Mouse (Mus musculus) brain, embryonic 14.5 days (tissue): ENCODE measurements around the gene Uck1. TPM values are rescaled to one million over a fixed set of nuclear protein-coding genes. Genes with fewer than 3 reads are reported as not detected.
A peak's percentile ranks its signal among the peaks of the same experiment; 100 is the strongest.
"Not testable (repeated sequence)": the region's sequence is repeated elsewhere in the genome, so short reads cannot be mapped to it uniquely, and the experiment has no call there.

ENCODE experiments used
- DNase-seq: peaks from one replicate; pipeline ENCODE4 v3.0.0-alpha.2; 2011; ENCODE audit warnings: low read depth
- CTCF ChIP-seq: fragments of 200-500 bp; IDR thresholded peaks from 2 replicates; pipeline ENCODE4 v1.5.1; 2012; ENCODE audit warnings: inconsistent platforms, mild to moderate bottlenecking, moderate library complexity, borderline replicate concordance; ENCODE audit not compliant: insufficient read depth, insufficient read length; ENCODE audit errors: extremely low read depth
- POLR2A ChIP-seq: fragments of 200-500 bp; IDR thresholded peaks from 2 replicates; pipeline ENCODE4 v1.6.1; 2012; ENCODE audit warnings: mild to moderate bottlenecking, inconsistent platforms, borderline replicate concordance; ENCODE audit not compliant: poor library complexity, insufficient read depth, insufficient read length, severe bottlenecking; ENCODE audit errors: extremely low read depth
- polyA plus RNA-seq: library from polyadenylated mRNA; depleted of rRNA; stranded (reverse); fragments of >200 nt; gene quantifications from 2 replicates; pipeline ENCODE4 v1.2.3, GENCODE M21; 2012; rRNA removed

Uck1 gene
- polyA plus RNA-seq, result 70.7 and 82.4 TPM in 2 replicates

DNA sequence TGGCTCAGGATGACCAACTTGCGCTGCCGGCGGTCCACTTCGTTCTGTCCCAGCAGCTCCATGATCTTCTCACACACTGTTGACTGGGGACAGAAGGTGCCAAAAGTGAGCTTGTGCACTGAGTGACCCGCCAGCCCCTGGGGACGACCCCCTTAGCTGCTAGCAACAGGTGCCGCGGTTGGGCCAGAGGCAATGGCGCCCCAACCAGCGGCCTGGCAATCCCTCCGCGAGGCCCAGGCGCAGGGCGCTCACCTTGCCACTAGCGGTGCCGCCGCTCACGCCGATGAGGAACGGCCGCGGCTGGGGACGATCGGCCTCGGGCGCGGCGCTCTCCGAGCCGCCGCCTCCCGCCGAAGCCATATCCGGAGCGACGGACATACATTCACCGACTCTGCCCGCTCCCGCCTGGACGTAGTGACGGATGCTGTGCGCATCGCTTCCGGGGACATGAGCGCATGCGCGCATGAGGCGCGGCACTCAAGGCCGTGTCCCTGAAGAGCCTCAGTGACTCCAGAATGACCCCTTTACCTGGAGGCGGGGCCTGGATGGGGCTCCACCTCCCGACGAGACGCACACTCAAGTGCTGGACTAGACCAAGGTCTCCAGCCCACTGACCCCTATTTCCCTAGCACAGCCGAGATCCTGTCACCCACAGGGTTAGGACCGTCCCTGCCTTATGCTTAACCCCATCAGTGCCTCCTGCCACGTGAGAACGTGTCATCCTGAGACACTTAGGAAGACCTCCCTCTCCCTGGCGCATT lies at the start of gene Uck1:
TSS of gene Uck1 (minus strand) at position 503 of the 761 bp plus-strand sequence.
- DNase-seq, result peak; percentile 93
- TF ChIP-seq CTCF (no peak), POLR2A (peak; percentile 52; the same call in 1 of the 2 replicates)

- TF ChIP-seq POLR2A (no peak), CTCF (no peak)
- no peak for DNase-seq
Observed at GRCm38 (mm10) chr2:32308870-32309568, 49.1 kb upstream of the Uck1 start.

DNA sequence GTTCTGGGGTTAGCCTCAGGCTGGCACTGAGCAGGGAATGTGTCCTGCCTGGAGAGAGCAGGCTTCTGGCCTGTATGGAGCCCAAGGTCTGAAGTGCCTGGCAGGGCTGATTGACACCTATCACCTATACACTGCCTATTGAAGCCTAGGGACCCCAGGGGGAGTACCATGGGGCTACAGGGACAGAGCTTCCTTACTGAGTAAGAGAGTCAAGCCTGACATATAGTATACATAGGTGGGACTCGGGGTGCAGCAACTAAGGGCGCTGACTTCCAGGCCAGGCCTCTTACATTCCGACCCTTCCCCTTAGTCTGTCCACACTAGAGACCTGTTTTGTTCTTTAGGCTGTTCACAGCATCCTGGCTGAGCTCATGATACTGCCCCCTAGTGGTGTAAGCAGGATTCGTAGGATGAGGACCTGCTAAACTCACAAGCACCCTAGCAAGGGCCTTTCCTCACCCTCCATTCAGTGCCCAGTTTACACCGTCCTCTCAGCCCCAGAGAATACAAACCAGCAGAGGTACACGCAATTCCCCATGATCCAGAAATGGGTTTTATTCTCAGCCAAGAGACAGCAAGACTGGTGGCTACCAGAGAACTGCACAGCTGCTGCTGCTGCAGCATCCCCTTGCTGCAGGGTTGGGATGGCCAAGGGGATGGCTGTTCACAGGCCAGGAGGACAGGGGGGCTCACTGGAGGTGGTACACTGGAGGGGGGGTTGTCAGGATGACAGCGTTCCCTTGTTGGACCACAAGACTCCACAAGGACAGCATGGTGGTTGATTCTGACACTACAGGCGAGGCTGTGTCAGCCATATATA lies 48.2 kb upstream of the Uck1 start:
- DNase-seq, result peak; percentile 78
- TF ChIP-seq CTCF, result peak; percentile 85; the same call in 1 of the 2 replicates
- no peak for TF ChIP-seq POLR2A

DNA sequence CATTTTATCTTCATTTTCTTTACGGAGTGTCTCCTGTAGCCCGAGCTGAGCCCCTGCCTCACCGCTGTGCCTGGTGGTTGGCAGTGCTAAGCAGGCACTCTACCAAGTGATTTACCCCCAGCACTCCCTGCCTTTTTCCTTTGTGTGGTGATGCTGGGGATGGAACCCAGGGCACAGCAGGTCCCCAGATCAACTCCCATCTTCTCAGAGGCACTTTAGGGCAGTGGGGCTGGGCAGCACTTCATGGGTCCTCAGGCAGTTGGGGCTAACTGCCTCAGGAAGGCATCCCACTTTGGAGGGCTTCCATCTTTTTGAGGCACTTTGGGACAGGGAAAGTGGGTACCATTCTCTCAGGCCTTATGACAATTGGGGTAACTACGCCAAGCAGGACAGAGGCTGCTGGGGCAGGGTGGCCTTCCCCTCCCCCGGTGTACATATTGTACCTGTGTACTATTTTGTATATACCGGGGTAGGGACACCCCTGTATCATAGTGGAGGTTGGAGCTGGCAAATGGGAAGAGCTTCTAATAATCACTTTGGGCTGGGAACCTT lies 47.4 kb upstream of the Uck1 start:
- DNase-seq, result no peak
- TF ChIP-seq POLR2A (no peak), CTCF (no peak)

DNA sequence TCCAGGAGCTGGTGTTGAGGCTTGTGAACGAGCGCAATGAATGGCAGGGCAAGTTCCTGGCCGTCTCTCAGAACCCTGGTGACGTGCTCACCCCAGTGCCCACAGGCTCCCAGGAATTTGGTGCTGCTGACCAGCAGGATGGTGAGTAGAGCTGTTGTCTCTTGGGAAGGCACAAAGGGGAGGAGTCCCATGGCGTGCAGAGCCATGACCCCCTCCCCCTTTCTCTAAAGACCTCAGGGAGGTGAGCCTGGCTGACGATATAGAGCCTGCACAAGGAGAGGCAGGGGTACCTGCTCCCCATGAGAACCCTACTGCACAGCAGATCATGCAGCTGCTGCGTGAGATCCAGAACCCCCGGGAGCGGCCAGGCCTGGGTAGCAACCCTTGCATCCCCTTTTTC lies 46.2 kb upstream of the Uck1 start:
- DNase-seq, result no peak
- no peak for TF ChIP-seq CTCF
- no peak for TF ChIP-seq POLR2A

DNA sequence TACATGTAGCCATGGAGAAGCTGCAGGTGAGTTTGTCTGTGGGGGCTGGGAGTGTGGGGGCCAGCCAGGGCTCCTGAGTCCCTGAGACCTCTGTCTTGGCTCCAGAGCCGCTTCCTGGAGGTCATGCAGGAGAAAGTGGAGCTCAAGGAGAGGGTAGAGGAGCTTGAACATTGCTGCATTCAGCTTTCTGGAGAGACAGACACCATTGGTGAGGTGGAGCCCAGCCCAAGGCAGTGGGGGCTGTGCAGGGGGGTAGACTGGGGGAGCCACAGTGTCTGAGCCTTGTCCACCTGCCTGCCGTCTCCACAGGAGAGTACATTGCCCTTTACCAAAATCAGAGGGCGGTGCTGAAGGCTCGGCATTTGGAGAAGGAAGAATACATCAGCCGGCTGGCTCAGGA lies 45.7 kb upstream of the Uck1 start:
- TF ChIP-seq POLR2A, result no peak
- TF ChIP-seq CTCF, result no peak
- no peak for DNase-seq

DNA sequence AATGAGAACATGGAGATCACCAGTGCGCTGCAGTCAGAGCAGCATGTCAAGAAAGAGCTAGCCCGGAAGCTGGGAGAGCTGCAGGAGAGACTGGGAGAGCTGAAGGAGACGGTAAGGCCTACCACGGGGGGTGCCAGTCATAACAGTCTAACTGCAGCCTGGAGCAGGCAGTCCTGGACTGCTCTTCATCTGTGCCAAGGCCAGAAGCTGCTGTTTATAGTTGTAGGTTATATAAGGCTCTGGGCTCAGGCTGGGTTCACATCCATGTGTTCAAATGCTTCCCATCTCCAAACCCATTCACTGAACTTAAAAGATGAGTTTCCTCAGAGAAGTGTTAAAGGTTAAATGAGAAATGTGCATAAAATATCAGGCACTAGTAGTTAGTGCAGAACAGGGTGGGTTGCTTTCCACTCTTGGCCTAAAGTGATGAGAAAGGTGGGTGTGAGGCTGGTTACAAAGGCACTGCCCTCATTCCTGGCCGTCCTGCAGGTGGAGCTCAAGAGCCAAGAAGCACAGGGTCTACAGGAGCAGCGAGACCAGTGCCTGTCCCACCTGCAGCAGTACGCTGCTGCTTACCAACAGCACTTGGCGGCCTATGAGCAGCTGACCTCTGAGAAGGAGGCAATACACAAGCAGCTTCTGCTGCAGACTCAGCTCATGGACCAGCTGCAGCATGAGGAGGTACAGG lies 44.3 kb upstream of the Uck1 start:
- TF ChIP-seq POLR2A (no peak), CTCF (peak; percentile 71)
- peak; percentile 64 for DNase-seq

- 0 out of 2 replicates have a peak, but pooled peaks have one; percentile 4 for TF ChIP-seq CTCF
- TF ChIP-seq POLR2A, result no peak
- DNase-seq, result no peak
Observed at GRCm38 (mm10) chr2:32302952-32303351, 43.0 kb upstream of the Uck1 start.

DNA sequence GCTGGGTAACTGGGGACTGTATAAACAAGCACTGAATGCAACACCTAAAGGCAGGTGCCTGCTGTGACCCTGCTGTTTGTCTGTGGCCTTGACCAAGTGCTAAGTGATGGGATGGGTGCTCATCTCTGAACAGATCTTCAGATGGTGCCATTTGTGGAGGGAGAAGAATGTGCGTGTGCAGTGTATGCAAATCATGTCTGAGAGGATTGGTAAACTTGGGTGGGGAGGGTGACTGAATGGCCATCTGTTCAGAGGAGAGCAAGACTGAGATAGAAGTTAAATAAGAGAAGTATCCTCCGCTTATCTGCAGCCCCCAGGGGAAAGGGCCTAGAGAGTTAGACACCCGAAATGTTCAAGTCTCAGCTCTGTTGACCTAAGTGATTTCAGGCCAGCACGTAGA lies 39.5 kb upstream of the Uck1 start:
- TF ChIP-seq CTCF (no peak), POLR2A (no peak)
- DNase-seq, result no peak

DNA sequence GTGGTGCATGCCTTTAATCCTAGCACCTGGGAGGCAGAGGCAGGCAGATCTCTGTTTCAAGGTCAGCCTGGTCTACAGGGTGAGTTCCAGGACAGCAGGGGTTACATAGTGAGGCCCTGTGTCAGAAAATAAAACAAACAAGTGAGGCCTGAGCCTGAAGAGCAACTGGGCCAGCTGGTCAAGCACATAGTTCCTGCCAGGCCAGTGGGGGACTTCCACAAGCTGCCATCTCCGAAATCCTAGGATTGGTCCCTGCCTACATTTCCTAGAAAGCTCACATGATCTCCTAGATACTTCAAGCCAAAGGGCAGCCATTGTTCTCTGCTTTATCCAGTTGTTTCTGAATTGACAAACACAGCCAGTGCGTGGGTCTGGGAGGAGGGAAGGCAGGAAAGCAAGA lies 35.9 kb upstream of the Uck1 start:
- DNase-seq, result not testable (repeated sequence)
